Mouse (Mus musculus) embryonic facial prominence, embryonic 12.5 days (tissue): ENCODE data around the gene Arl6ip4. TPM values are rescaled to one million over a fixed set of nuclear protein-coding genes. Genes with fewer than 3 reads are reported as not detected.

Source experiments
- ATAC-seq: fragments of 200-750 bp; cut with Nextera tagmentation; 2 replicates; pipeline ENCODE4 v1.8.0; 2017; ENCODE audit not compliant: insufficient number of reproducible peaks, insufficient read depth, low FRiP score, low TSS enrichment
- H3K27ac ChIP-seq: fragments of 300-500 bp; sonication (generic); 2 replicates; pipeline ENCODE4 v1.5.1; 2016; ENCODE audit warnings: mild to moderate bottlenecking
- H3K27me3 ChIP-seq: fragments of 300-500 bp; sonication (generic); 2 replicates; pipeline ENCODE4 v1.6.1; 2016; ENCODE audit warnings: mild to moderate bottlenecking, moderate library complexity
- H3K36me3 ChIP-seq: fragments of 300-500 bp; sonication (generic); 2 replicates; pipeline ENCODE4 v1.6.1; 2016; ENCODE audit warnings: mild to moderate bottlenecking
- H3K4me1 ChIP-seq: fragments of 300-500 bp; sonication (generic); 2 replicates; pipeline ENCODE4 v1.6.1; 2016
- H3K4me2 ChIP-seq: fragments of 300-500 bp; sonication (generic); replicated peaks from 2 replicates; pipeline ENCODE4 v1.6.1; 2016; ENCODE audit warnings: mild to moderate bottlenecking, moderate library complexity
- H3K4me3 ChIP-seq: fragments of 300-500 bp; sonication (generic); 2 replicates; pipeline ENCODE4 v1.5.1; 2016; ENCODE audit warnings: mild to moderate bottlenecking
- H3K9ac ChIP-seq: fragments of 300-500 bp; sonication (generic); 2 replicates; pipeline ENCODE4 v1.6.1; 2016; ENCODE audit warnings: mild to moderate bottlenecking, moderate library complexity
- H3K9me3 ChIP-seq: fragments of 300-500 bp; sonication (generic); 2 replicates; pipeline ENCODE4 v1.6.1; 2016; ENCODE audit warnings: mild to moderate bottlenecking, moderate library complexity
- WGBS: fragments of 180-500 bp; shearing (Covaris S2); methylation state at CpG from one replicate; pipeline ENCODE4 v1.1.7; 2016; 5-methylcytosine and 5-hydroxymethylcytosine counted together
- polyA plus RNA-seq: library from polyadenylated mRNA; unstranded; fragments of >200 nt; fragmentation: Nextera tagmentation; extraction: Ambion mirVana; gene quantifications from 2 replicates; pipeline ENCODE4 v1.2.1, GENCODE M21; 2016

The Arl6ip4 gene
- polyA plus RNA-seq, 1 experiment from 2014 or later, result 113 TPM

- WGBS, result 2% methylated on average over 42 of the region's 42 CpGs
- no peaks in the 10 kb centered on the region for H3K36me3 ChIP-seq
These were observed 20.2 kb upstream of the Arl6ip4 start, which contains the start of gene Abcb9 for GRCm38 (mm10) chr5:124095596-124096232. TSS of gene Abcb9 (minus strand) at chr5:124095798.

GRCm38 (mm10) chr5:124098923-124099322 lies 17.0 kb upstream of the Arl6ip4 start:
- H3K36me3 ChIP-seq, result no peaks in the 10 kb centered on the region
- H3K27ac ChIP-seq, result no peak overlapping the region
- no peak for ATAC-seq
- no peak overlapping the region for H3K4me2 ChIP-seq
- H3K9me3 ChIP-seq, result no peaks in the 10 kb centered on the region
- no peak overlapping the region for H3K9ac ChIP-seq
- H3K27me3 ChIP-seq, result peaks cover 12% of the 10 kb centered on the region; the same call in 1 of the 2 replicates
- H3K4me1 ChIP-seq, result peaks cover 8% of the 10 kb centered on the region
- 87% methylated on average over 2 of the region's 2 CpGs for WGBS
- H3K4me3 ChIP-seq, result no peak overlapping the region

More at GRCm38 (mm10) chr5:124095596-124096232, 20.2 kb upstream of the Arl6ip4 start, which contains the start of gene Abcb9:
- 0 out of 2 replicates have a peak, but pooled peaks have one; percentile 41 for ATAC-seq
- Histone ChIP-seq H3K9ac (peak within 1 kb of the TSS; percentile 49; the same call in 1 of the 2 replicates), H3K4me1 (peaks cover 8% of the 10 kb centered on the region), H3K27me3 (peaks cover 19% of the 10 kb centered on the region; the same call in 1 of the 2 replicates), H3K4me3 (peak within 1 kb of the TSS; percentile 45), H3K4me2 (peak within 1 kb of the TSS; percentile 78), H3K27ac (no peak within 1 kb of the TSS), H3K9me3 (no peaks in the 10 kb centered on the region)

- no peak overlapping the region for H3K9ac ChIP-seq
- H3K4me1 ChIP-seq, result peaks cover 3% of the 10 kb centered on the region
- no peak overlapping the region for H3K4me2 ChIP-seq
- ATAC-seq, result no peak
- H3K27me3 ChIP-seq, result 0 out of 2 replicates have a peak, but pooled peaks cover 3% of the 10 kb centered on the region
- WGBS, result 81% methylated on average over 11 of the region's 11 CpGs
- no peak overlapping the region for H3K4me3 ChIP-seq
- no peaks in the 10 kb centered on the region for H3K9me3 ChIP-seq
- no peaks in the 10 kb centered on the region for H3K36me3 ChIP-seq
- no peak overlapping the region for H3K27ac ChIP-seq
These were observed 15.5 kb upstream of the Arl6ip4 start for GRCm38 (mm10) chr5:124100128-124101044.

DNA sequence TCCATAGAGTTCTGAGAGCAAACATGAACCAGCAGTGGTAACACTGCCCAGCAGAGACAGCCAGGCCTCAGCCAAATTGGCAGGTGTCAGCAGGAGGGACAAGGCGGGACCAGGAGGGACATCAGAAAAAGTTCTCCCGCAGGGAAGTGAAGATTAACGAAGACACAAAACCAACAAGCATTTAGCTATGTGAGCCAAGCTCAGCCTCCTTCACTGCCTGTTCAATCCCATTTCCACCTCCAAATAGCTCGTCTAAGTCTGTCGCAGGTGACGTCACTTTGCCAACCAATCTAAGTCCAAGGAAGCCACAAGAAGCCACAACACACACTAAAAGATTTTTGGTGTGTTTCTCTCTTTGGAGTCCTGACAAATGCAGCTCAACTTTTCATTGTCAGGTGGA lies 13.6 kb upstream of the Arl6ip4 start:
- Histone ChIP-seq H3K27ac (no peak overlapping the region), H3K9me3 (no peaks in the 10 kb centered on the region), H3K27me3 (no peaks in the 10 kb centered on the region), H3K36me3 (no peaks in the 10 kb centered on the region), H3K4me1 (no peaks in the 10 kb centered on the region), H3K4me3 (no peak overlapping the region), H3K4me2 (no peak overlapping the region), H3K9ac (no peak overlapping the region)
- WGBS, result 84% methylated on average over 6 of the region's 6 CpGs
- no peak for ATAC-seq

DNA sequence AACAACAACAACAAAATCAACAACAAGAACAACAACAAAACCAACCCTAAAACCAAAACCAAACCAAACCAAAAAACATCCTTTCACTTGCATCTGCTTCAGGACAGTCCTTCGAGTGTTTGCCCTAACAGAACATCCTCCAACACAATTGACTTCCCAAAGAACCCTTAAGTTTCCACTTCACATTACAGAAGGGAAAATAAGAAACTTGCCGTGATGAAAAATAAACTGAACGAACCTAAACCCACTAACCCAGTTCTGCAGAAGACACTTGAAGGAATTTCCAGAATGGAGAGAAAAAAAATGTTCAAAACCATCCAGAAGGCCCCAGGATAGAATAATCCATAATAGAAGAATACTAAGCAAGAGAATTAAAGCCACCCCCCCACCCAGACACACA lies 12.9 kb upstream of the Arl6ip4 start:
- no peak for ATAC-seq
- H3K27me3 ChIP-seq, result no peaks in the 10 kb centered on the region
- 84% methylated on average over 3 of the region's 3 CpGs for whole genome bisulfite sequencing

GRCm38 (mm10) chr5:124103552-124103951 lies 12.3 kb upstream of the Arl6ip4 start:
- Histone ChIP-seq H3K4me1 (no peaks in the 10 kb centered on the region), H3K27me3 (no peaks in the 10 kb centered on the region), H3K36me3 (no peaks in the 10 kb centered on the region), H3K9ac (no peak overlapping the region), H3K4me2 (no peak overlapping the region), H3K9me3 (no peaks in the 10 kb centered on the region), H3K4me3 (no peak overlapping the region), H3K27ac (no peak overlapping the region)
- no peak for ATAC-seq
- WGBS, result 94% methylated on average over 9 of the region's 9 CpGs

More for the DNA sequence above, 12.9 kb upstream of the Arl6ip4 start:
- no peaks in the 10 kb centered on the region for H3K4me1 ChIP-seq
- no peak overlapping the region for H3K4me3 ChIP-seq
- no peaks in the 10 kb centered on the region for H3K9me3 ChIP-seq
- H3K9ac ChIP-seq, result no peak overlapping the region
- no peak overlapping the region for H3K27ac ChIP-seq
- H3K4me2 ChIP-seq, result no peak overlapping the region
- H3K36me3 ChIP-seq, result no peaks in the 10 kb centered on the region

- no peak for ATAC-seq
- no peaks in the 10 kb centered on the region for H3K27me3 ChIP-seq
These were observed 4.7 kb upstream of the Arl6ip4 start for GRCm38 (mm10) chr5:124111077-124111741.

DNA sequence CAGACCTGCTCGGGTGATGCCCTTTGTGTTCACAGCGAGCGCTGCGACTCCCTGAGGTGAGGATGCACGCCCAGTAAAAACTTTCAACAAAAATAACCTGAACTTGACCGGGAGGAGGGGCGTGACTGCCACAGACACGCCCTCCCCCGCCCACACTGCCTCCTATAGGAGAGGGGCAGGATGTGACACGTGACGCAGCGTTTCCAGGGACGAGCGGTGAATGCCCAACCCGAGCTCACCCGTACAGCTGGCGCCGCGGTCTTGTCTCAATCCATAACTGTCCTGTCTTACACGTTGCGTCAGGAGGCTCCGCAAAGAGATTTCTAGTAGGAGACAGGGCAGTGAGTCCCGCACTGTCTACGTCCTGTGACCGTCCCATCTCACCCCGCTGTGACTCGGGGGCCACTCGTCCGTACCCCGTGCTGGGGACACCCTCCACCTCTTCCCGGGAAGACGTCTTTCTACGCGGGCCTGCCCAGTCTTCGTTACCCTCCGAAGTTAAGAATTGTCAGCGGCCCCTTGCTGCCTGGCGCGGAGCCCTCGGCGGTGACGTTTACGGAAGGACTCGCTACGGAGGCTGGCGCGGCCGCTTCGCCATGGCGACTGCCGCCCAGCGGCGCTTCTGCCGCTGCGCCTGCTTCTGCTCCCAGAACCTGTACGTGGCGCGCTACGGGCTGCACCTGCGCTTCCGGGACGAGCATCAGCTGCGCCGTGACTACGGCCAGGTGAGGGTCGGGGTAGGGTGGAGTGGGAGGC lies 4.0 kb upstream of the Arl6ip4 start, which contains the start of gene Ogfod2:
TSS of gene Ogfod2 (plus strand) at position 556 of the 756 bp plus-strand sequence.
- Histone ChIP-seq H3K4me3 (peak within 1 kb of the TSS; percentile 90), H3K4me2 (peak within 1 kb of the TSS; percentile 88), H3K27me3 (no peaks in the 10 kb centered on the region), H3K9ac (peak within 1 kb of the TSS; percentile 54), H3K27ac (peak within 1 kb of the TSS; percentile 85), H3K36me3 (no peaks in the 10 kb centered on the region), H3K9me3 (no peaks in the 10 kb centered on the region), H3K4me1 (peaks cover 14% of the 10 kb centered on the region)
- peak; percentile 97 for ATAC-seq
- 1% methylated on average over 66 of the region's 66 CpGs for WGBS

More at GRCm38 (mm10) chr5:124111077-124111741, 4.7 kb upstream of the Arl6ip4 start:
- 24% methylated on average over 17 of the region's 17 CpGs for WGBS
- H3K4me3 ChIP-seq, result peak overlapping the region; percentile 90
- peak overlapping the region; percentile 88 for H3K4me2 ChIP-seq
- no peak overlapping the region; the same call in 1 of the 2 replicates for H3K27ac ChIP-seq
- H3K36me3 ChIP-seq, result no peaks in the 10 kb centered on the region
- no peaks in the 10 kb centered on the region for H3K9me3 ChIP-seq
- H3K4me1 ChIP-seq, result peaks cover 9% of the 10 kb centered on the region
- H3K9ac ChIP-seq, result peak overlapping the region; percentile 54

GRCm38 (mm10) chr5:124112531-124112930 lies 3.4 kb upstream of the Arl6ip4 start:
- 3% methylated on average over 18 of the region's 18 CpGs for WGBS
- Histone ChIP-seq H3K27me3 (no peaks in the 10 kb centered on the region), H3K4me1 (peaks cover 20% of the 10 kb centered on the region), H3K9me3 (no peaks in the 10 kb centered on the region), H3K4me2 (peak overlapping the region; percentile 88), H3K9ac (peak overlapping the region; percentile 54), H3K4me3 (peak overlapping the region; percentile 90), H3K27ac (0 out of 2 replicates have a peak overlapping the region, but pooled peaks have one; percentile 85), H3K36me3 (peaks cover 6% of the 10 kb centered on the region)
- ATAC-seq, result no peak

GRCm38 (mm10) chr5:124113030-124113429 lies 2.9 kb upstream of the Arl6ip4 start:
- 0 out of 2 replicates have a peak overlapping the region, but pooled peaks have one; percentile 11 for H3K27ac ChIP-seq
- peaks cover 25% of the 10 kb centered on the region for H3K4me1 ChIP-seq
- peak overlapping the region; percentile 90 for H3K4me3 ChIP-seq
- peak overlapping the region; percentile 88 for H3K4me2 ChIP-seq
- H3K27me3 ChIP-seq, result no peaks in the 10 kb centered on the region
- peaks cover 11% of the 10 kb centered on the region for H3K36me3 ChIP-seq
- H3K9ac ChIP-seq, result peak overlapping the region; percentile 54
- no peak for ATAC-seq
- 17% methylated on average over 14 of the region's 14 CpGs for WGBS
- no peaks in the 10 kb centered on the region for H3K9me3 ChIP-seq
